Mouse (Mus musculus) embryonic facial prominence, embryonic 10.5 days (tissue): ENCODE results near the gene Zfp574. TPM values are rescaled to one million over a fixed set of nuclear protein-coding genes. Genes with fewer than 3 reads are reported as not detected.
A peak's percentile ranks its signal among the peaks of the same experiment; 100 is the strongest.

ENCODE experiments used
- DNase-seq: peaks from one replicate; pipeline ENCODE4 v3.0.0-alpha.2; 2017; ENCODE audit warnings: low spot score
- H3K27ac ChIP-seq: fragments of 300-500 bp; sonication (generic); replicated peaks from 2 replicates; pipeline ENCODE4 v1.5.1; 2016; ENCODE audit warnings: mild to moderate bottlenecking
- H3K27me3 ChIP-seq: fragments of 300-500 bp; sonication (generic); replicated peaks from 2 replicates; pipeline ENCODE4 v1.6.1; 2016; ENCODE audit warnings: low read depth, mild to moderate bottlenecking; ENCODE audit not compliant: poor library complexity, severe bottlenecking
- H3K36me3 ChIP-seq: fragments of 300-500 bp; sonication (generic); replicated peaks from 2 replicates; pipeline ENCODE4 v1.6.1; 2016; ENCODE audit warnings: mild to moderate bottlenecking, moderate library complexity
- H3K4me1 ChIP-seq: fragments of 300-500 bp; sonication (generic); 2 replicates; pipeline ENCODE4 v1.6.1; 2016
- H3K4me3 ChIP-seq: fragments of 300-500 bp; sonication (generic); 2 replicates; pipeline ENCODE4 v1.5.1; 2016; ENCODE audit warnings: mild to moderate bottlenecking, moderate library complexity
- H3K9me3 ChIP-seq: fragments of 300-500 bp; sonication (generic); 2 replicates; pipeline ENCODE4 v1.6.1; 2016; ENCODE audit warnings: mild to moderate bottlenecking
- WGBS: fragments of 180-500 bp; shearing (Covaris S2); methylation state at CpG from one replicate; pipeline ENCODE4 v1.1.7; 2016; 5-methylcytosine and 5-hydroxymethylcytosine counted together
- microRNA-seq: library from miRNA; unstranded; fragments of <30 nt; microRNA quantifications from one replicate; pipeline ENCODE4, GENCODE M21; 2017
- polyA plus RNA-seq: library from polyadenylated mRNA; unstranded; fragments of >200 nt; fragmentation: Nextera tagmentation; extraction: Ambion mirVana; gene quantifications from 2 replicates; pipeline ENCODE4 v1.2.1, GENCODE M21; 2016

Zfp574 gene
- polyA plus RNA-seq, 1 experiment from 2014 or later = 44.4 TPM

DNA sequence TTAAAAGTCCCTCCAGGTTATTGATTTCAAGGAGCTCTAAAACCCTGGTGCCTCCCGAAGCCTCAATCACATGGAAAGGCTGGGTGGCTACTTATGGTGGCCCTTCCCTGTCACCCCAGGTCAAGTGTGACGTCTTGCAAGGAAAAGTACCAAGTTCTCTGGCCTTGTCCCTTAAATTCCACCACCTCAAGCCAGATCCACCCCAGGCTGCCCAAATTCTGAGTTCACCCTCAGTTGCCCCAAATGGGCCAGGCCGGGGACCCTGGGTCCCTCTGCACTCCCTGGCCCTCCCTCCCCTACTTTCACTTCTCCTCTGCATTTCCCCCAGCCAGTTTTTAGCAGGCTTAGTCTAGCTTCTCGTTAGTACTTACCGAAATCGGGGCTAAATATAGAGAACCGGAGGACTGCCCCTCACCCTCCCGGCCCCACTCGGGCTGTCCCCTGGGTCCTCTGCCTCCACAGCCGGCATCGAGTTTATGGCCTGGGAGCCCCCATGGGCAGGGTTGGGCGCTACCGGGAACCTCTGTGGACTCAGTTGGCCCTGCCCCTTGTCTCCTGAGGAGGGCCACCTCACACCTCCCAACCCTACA lies 57.1 kb downstream of the Zfp574 start:
- Histone ChIP-seq H3K4me3 (no peak overlapping the region), H3K27ac (no peak overlapping the region), H3K27me3 (peaks cover 52% of the 10 kb centered on the region), H3K4me1 (peaks cover 16% of the 10 kb centered on the region), H3K36me3 (no peaks in the 10 kb centered on the region), H3K9me3 (no peaks in the 10 kb centered on the region)
- WGBS = 67% methylated on average over 13 of the region's 13 CpGs
- DNase-seq = no peak

DNA sequence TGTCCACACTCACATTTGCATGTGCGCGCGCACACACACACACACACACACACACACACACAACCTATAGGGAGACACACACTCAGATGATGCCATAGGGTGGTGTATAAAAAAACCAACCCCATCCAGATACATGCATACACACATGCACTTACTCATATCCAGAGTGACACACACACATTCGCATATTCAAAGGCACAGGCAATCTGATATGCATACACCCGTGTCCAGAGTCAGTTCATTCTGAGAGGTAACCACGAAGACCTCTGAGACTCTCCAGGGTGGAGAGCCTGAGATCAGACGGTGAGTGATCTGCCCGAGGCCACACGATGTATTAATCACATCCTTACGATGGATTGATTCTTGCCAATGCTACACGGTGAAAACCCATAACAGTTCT lies 58.2 kb downstream of the Zfp574 start:
- Histone ChIP-seq H3K27me3 (peaks cover 63% of the 10 kb centered on the region), H3K4me3 (no peak overlapping the region), H3K9me3 (peaks cover 3% of the 10 kb centered on the region; the same call in 1 of the 2 replicates), H3K27ac (no peak overlapping the region), H3K4me1 (peaks cover 22% of the 10 kb centered on the region), H3K36me3 (no peaks in the 10 kb centered on the region)
- no peak for DNase-seq
- 84% methylated on average over 11 of the region's 11 CpGs for WGBS

DNA sequence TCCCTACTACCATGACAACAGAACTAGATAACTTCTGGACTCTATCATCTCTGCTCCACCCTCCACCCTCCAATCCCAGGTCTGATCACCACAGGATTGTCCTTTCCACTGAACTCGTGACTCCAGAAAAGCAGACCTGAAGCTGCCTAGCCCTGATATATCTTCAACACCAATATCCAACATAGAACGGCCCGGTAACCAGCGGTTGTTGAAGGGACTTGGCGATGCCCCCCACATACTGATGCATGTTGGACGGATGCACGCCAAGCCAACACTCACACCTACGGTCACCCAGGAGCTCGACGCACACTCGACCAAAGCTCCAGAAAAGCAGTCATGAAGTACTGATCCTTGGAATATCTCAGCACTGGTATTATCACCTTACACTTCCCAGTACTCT lies 58.9 kb downstream of the Zfp574 start:
- Histone ChIP-seq H3K27me3 (peaks cover 69% of the 10 kb centered on the region), H3K4me1 (peaks cover 22% of the 10 kb centered on the region), H3K36me3 (no peaks in the 10 kb centered on the region), H3K4me3 (no peak overlapping the region), H3K27ac (no peak overlapping the region), H3K9me3 (peaks cover 6% of the 10 kb centered on the region; the same call in 1 of the 2 replicates)
- WGBS = 90% methylated on average over 11 of the region's 11 CpGs
- DNase-seq = no peak

DNA sequence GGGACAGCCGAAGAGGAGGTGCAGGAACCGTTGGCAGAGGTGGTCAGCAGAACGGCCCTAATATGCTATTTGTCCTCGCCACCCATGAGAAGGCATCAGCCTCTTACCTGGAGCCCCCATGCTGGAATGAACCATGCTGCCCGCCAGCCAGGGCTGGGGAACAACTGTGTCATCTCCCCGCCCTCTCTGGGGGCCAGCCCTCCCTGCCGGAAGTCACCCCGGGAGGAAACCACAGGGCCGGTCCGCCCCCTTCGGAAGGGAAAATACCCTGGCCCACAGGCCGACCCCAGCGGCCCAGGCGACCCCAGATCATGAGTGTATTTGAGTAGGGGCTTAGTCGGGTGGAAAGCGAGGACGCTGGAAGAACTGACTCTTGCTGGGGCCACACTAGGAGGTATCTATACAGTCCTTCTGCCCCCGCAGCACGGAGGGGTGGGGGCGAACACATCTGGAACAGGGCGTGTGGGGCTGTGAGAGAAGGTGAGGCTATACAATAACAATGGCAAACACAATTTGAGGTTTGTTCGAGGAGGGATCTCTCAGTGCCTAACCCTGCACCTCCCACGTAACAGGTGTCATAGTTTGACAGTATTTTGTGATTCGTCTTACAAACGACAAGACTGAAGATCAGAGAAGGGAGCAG lies 60.1 kb downstream of the Zfp574 start:
- peaks cover 22% of the 10 kb centered on the region for H3K4me1 ChIP-seq
- DNase-seq = no peak
- H3K36me3 ChIP-seq = no peaks in the 10 kb centered on the region
- H3K9me3 ChIP-seq = peaks cover 6% of the 10 kb centered on the region; the same call in 1 of the 2 replicates
- H3K4me3 ChIP-seq = peak overlapping the region; percentile 28
- 8% methylated on average over 25 of the region's 25 CpGs for WGBS
- peaks cover 76% of the 10 kb centered on the region for H3K27me3 ChIP-seq
- no peak overlapping the region for H3K27ac ChIP-seq

Small RNA genes lying within 50 kb of the gene (microRNA-seq; reads per million reads assigned to microRNA genes)
- gene Mir6537 = not detected

Other genes with a start within 250 kb of the Zfp574 start
- 14.4 and 18.5 TPM in 2 replicates for gene Gm9844, start 210.4 kb upstream of the Zfp574 start, polyA plus RNA-seq
- not detected in 2 replicates for gene Lypd4, start 202.6 kb upstream of the Zfp574 start, polyA plus RNA-seq
- not detected in 2 replicates for gene Dmrtc2, start 202.5 kb upstream of the Zfp574 start, polyA plus RNA-seq
- 2,181 and 2,235 TPM in 2 replicates for gene Rps19, start 188.2 kb upstream of the Zfp574 start, polyA plus RNA-seq
- 0.26 and 0.40 TPM in 2 replicates for gene Cd79a, start 175.2 kb upstream of the Zfp574 start, polyA plus RNA-seq
- gene Arhgef1, start 169.7 kb upstream of the Zfp574 start, polyA plus RNA-seq = 79.9 and 87.0 TPM in 2 replicates
- gene Gm4881, start 128.1 kb upstream of the Zfp574 start, polyA plus RNA-seq = 0.17 TPM in 1 of 2 replicates, not detected in the other
- 69.5 and 76.1 TPM in 2 replicates for gene Rabac1, start 99.8 kb upstream of the Zfp574 start, polyA plus RNA-seq
- 4.4 and 5.4 TPM in 2 replicates for gene Atp1a3, start 66.6 kb upstream of the Zfp574 start, polyA plus RNA-seq
- gene Grik5, start 221 bp upstream of the Zfp574 start, polyA plus RNA-seq = 4.5 and 5.1 TPM in 2 replicates
- gene Pou2f2, start 107.2 kb downstream of the Zfp574 start, polyA plus RNA-seq = 4.9 and 6.2 TPM in 2 replicates
- gene Dedd2, start 148.0 kb downstream of the Zfp574 start, polyA plus RNA-seq = 11.3 and 12.0 TPM in 2 replicates
- 2.7 and 3.3 TPM in 2 replicates for gene Zfp526, start 148.9 kb downstream of the Zfp574 start, polyA plus RNA-seq
- 10.6 and 10.7 TPM in 2 replicates for gene Gsk3a, start 165.3 kb downstream of the Zfp574 start, polyA plus RNA-seq
- gene Erf, start 178.2 kb downstream of the Zfp574 start, polyA plus RNA-seq = 10.9 and 11.5 TPM in 2 replicates
- 17.1 and 21.4 TPM in 2 replicates for gene Cic, start 195.1 kb downstream of the Zfp574 start, polyA plus RNA-seq
- 281 and 301 TPM in 2 replicates for gene Pafah1b3, start 225.4 kb downstream of the Zfp574 start, polyA plus RNA-seq
- 0.82 and 0.88 TPM in 2 replicates for gene Prr19, start 228.8 kb downstream of the Zfp574 start, polyA plus RNA-seq
- 0.85 and 1.0 TPM in 2 replicates for gene Tmem145, start 233.5 kb downstream of the Zfp574 start, polyA plus RNA-seq
- 17.6 and 17.7 TPM in 2 replicates for gene Megf8, start 244.6 kb downstream of the Zfp574 start, polyA plus RNA-seq